Mouse (Mus musculus): ENCODE results near the gene Ddx6. TPM values are rescaled to one million over a fixed set of nuclear protein-coding genes. Genes with fewer than 3 reads are reported as not detected.
A peak's percentile ranks its signal among the peaks of the same experiment; 100 is the strongest.

Ddx6 gene
- polyA plus RNA-seq, 1 experiment = 41.8 TPM

GRCm38 (mm10) chr9:44652027-44652426 is 47.3 kb downstream of the Ddx6 start:
- WGBS = 13% methylated on average over 8 of the region's 8 CpGs
- peak; percentile 64 to 72 for DNase-seq
- H3K4me3 ChIP-seq (replicated peaks; ENCODE audit: insufficient read depth, low read depth, low read length) = no peak overlapping the region
- H3K27ac ChIP-seq (ENCODE audit: insufficient read depth, low read length) = no peak overlapping the region
- TF ChIP-seq CTCF (IDR thresholded peaks at IDR 0.05; ENCODE audit: borderline replicate concordance, insufficient read depth, low read depth, low read length) = peak; percentile 82
- no peak for TF ChIP-seq POLR2A (IDR thresholded peaks at IDR 0.05; ENCODE audit: borderline replicate concordance, insufficient read depth, low read length)
- no peaks in the 10 kb centered on the region for H3K27me3 ChIP-seq (ENCODE audit: control insufficient read depth, insufficient read depth, low read length)
- no peaks in the 10 kb centered on the region for H3K4me1 ChIP-seq (ENCODE audit: control insufficient read depth, insufficient read depth, low read length)

GRCm38 (mm10) chr9:44653896-44654295 is 49.2 kb downstream of the Ddx6 start:
- no peak for DNase-seq
- no peak overlapping the region for H3K27ac ChIP-seq (ENCODE audit: insufficient read depth, low read length)
- no peak overlapping the region for H3K4me3 ChIP-seq (replicated peaks; ENCODE audit: insufficient read depth, low read depth, low read length)
- H3K27me3 ChIP-seq (ENCODE audit: control insufficient read depth, insufficient read depth, low read length) = no peaks in the 10 kb centered on the region
- WGBS = 80% methylated on average over 4 of the region's 4 CpGs
- H3K4me1 ChIP-seq (ENCODE audit: control insufficient read depth, insufficient read depth, low read length) = no peaks in the 10 kb centered on the region
- TF ChIP-seq CTCF (IDR thresholded peaks at IDR 0.05; ENCODE audit: borderline replicate concordance, insufficient read depth, low read depth, low read length) (no peak), POLR2A (IDR thresholded peaks at IDR 0.05; ENCODE audit: borderline replicate concordance, insufficient read depth, low read length) (no peak)

GRCm38 (mm10) chr9:44655098-44656066 is 50.7 kb downstream of the Ddx6 start:
- Histone ChIP-seq H3K4me3 (replicated peaks; ENCODE audit: insufficient read depth, low read depth, low read length) (no peak overlapping the region), H3K4me1 (ENCODE audit: control insufficient read depth, insufficient read depth, low read length) (no peaks in the 10 kb centered on the region), H3K27me3 (ENCODE audit: control insufficient read depth, insufficient read depth, low read length) (no peaks in the 10 kb centered on the region), H3K27ac (ENCODE audit: insufficient read depth, low read length) (no peak overlapping the region)
- 13% methylated on average over 26 of the region's 26 CpGs for WGBS
- peak; percentile 66 to 68 for DNase-seq
- TF ChIP-seq POLR2A (IDR thresholded peaks at IDR 0.05; ENCODE audit: borderline replicate concordance, insufficient read depth, low read length) (no peak), CTCF (IDR thresholded peaks at IDR 0.05; ENCODE audit: borderline replicate concordance, insufficient read depth, low read depth, low read length) (peak; percentile 66)

GRCm38 (mm10) chr9:44663706-44664105 is 59.0 kb downstream of the Ddx6 start:
- Histone ChIP-seq H3K27ac (ENCODE audit: insufficient read depth, low read length) (no peak overlapping the region), H3K27me3 (ENCODE audit: control insufficient read depth, insufficient read depth, low read length) (no peaks in the 10 kb centered on the region), H3K4me3 (replicated peaks; ENCODE audit: insufficient read depth, low read depth, low read length) (no peak overlapping the region), H3K4me1 (ENCODE audit: control insufficient read depth, insufficient read depth, low read length) (no peaks in the 10 kb centered on the region)
- DNase-seq = no peak
- WGBS = 89% methylated on average over 6 of the region's 6 CpGs
- no peak for TF ChIP-seq CTCF (IDR thresholded peaks at IDR 0.05; ENCODE audit: borderline replicate concordance, insufficient read depth, low read depth, low read length)
- no peak for TF ChIP-seq POLR2A (IDR thresholded peaks at IDR 0.05; ENCODE audit: borderline replicate concordance, insufficient read depth, low read length)

- WGBS = 63% methylated on average over 5 of the region's 5 CpGs
These were observed 66.7 kb downstream of the Ddx6 start for GRCm38 (mm10) chr9:44671416-44671815.

GRCm38 (mm10) chr9:44672291-44672865 is 67.7 kb downstream of the Ddx6 start:
- no peak for TF ChIP-seq CTCF (IDR thresholded peaks at IDR 0.05; ENCODE audit: borderline replicate concordance, insufficient read depth, low read depth, low read length)
- no peak for TF ChIP-seq POLR2A (IDR thresholded peaks at IDR 0.05; ENCODE audit: borderline replicate concordance, insufficient read depth, low read length)
- 55% methylated on average over 2 of the region's 2 CpGs for WGBS

More at GRCm38 (mm10) chr9:44671416-44671815, 66.7 kb downstream of the Ddx6 start:
- H3K4me3 ChIP-seq (replicated peaks; ENCODE audit: insufficient read depth, low read depth, low read length) = no peak overlapping the region
- H3K27ac ChIP-seq (ENCODE audit: insufficient read depth, low read length) = no peak overlapping the region
- no peak for TF ChIP-seq CTCF (IDR thresholded peaks at IDR 0.05; ENCODE audit: borderline replicate concordance, insufficient read depth, low read depth, low read length)
- TF ChIP-seq POLR2A (IDR thresholded peaks at IDR 0.05; ENCODE audit: borderline replicate concordance, insufficient read depth, low read length) = no peak
- DNase-seq = no peak
- no peaks in the 10 kb centered on the region for H3K4me1 ChIP-seq (ENCODE audit: control insufficient read depth, insufficient read depth, low read length)
- no peaks in the 10 kb centered on the region for H3K27me3 ChIP-seq (ENCODE audit: control insufficient read depth, insufficient read depth, low read length)

GRCm38 (mm10) chr9:44673005-44673404 is 68.3 kb downstream of the Ddx6 start, which contains the start of gene Treh:
TSS of gene Treh (plus strand) at chr9:44673233.
- Histone ChIP-seq H3K27ac (ENCODE audit: insufficient read depth, low read length) (no peak within 1 kb of the TSS), H3K27me3 (ENCODE audit: control insufficient read depth, insufficient read depth, low read length) (no peaks in the 10 kb centered on the region), H3K4me3 (replicated peaks; ENCODE audit: insufficient read depth, low read depth, low read length) (no peak within 1 kb of the TSS), H3K4me1 (ENCODE audit: control insufficient read depth, insufficient read depth, low read length) (no peaks in the 10 kb centered on the region)
- TF ChIP-seq POLR2A (IDR thresholded peaks at IDR 0.05; ENCODE audit: borderline replicate concordance, insufficient read depth, low read length) = no peak
- TF ChIP-seq CTCF (IDR thresholded peaks at IDR 0.05; ENCODE audit: borderline replicate concordance, insufficient read depth, low read depth, low read length) = no peak
- no peak for DNase-seq
- 47% methylated on average over 3 of the region's 3 CpGs for WGBS

More at GRCm38 (mm10) chr9:44672291-44672865, 67.7 kb downstream of the Ddx6 start:
- H3K27me3 ChIP-seq (ENCODE audit: control insufficient read depth, insufficient read depth, low read length) = no peaks in the 10 kb centered on the region
- H3K27ac ChIP-seq (ENCODE audit: insufficient read depth, low read length) = no peak overlapping the region
- H3K4me3 ChIP-seq (replicated peaks; ENCODE audit: insufficient read depth, low read depth, low read length) = no peak overlapping the region
- no peak for DNase-seq
- no peaks in the 10 kb centered on the region for H3K4me1 ChIP-seq (ENCODE audit: control insufficient read depth, insufficient read depth, low read length)

Data from cerebellum, adult 2 months (tissue).